8 mouse cellular contexts compared by ENCODE assay signal in the genomic region with DNA sequence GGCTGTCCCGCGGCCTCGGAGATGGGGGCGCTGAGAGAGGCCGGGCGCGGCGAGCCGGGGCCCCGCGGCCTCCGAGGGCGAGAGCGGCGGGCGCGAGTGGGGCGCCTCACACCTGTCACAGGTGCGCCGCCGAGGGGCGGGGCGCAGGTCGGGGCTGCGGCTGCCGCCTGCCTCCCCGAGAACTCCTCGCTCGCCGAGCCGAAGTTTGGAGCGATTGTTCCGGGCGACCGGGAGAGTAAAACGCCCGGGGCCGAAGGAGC. TPM values are rescaled to one million over a fixed set of nuclear protein-coding genes. Genes with fewer than 3 reads are reported as not detected.
DNase-seq lines count a peak whose midpoint lies in the region; ATAC-seq and TF ChIP-seq lines count a peak whose summit lies in the region.

No protein-coding gene starts in this region.

- no peaks in the 10 kb centered on the region for H3K27me3 ChIP-seq in heart, embryonic 11.5 days (ENCODE audit: control insufficient read depth, insufficient read depth, low read length)
- H3K27me3 ChIP-seq in CH12.LX (replicated peaks), result peaks cover 13% of the 10 kb centered on the region
- H3K27me3 ChIP-seq in forebrain, embryonic 16.5 days (replicated peaks; ENCODE audit: control insufficient read depth, insufficient read depth, low read length), result no peaks in the 10 kb centered on the region
- H3K27me3 ChIP-seq in liver, embryonic 15.5 days, result no peaks in the 10 kb centered on the region

- no peak for DNase-seq in heart, adult 18-20 months
- no peak for DNase-seq in CH12.LX (ENCODE audit: extremely low read depth)
- no peak for DNase-seq in left cerebral cortex, adult 9 months (ENCODE audit: low spot score in 2 of 2)
- no peak for DNase-seq in retina, postnatal 1 day
- DNase-seq in gastrocnemius, postnatal 4 days (ENCODE audit: low spot score in 2 of 2), result no peak

- WGBS in heart, embryonic 11.5 days (ENCODE audit: insufficient replicate concordance), result under 1% methylated on average over 23 of the region's 38 CpGs
- WGBS in forebrain, embryonic 16.5 days, result 0% methylated on average over 33 of the region's 38 CpGs
- WGBS in liver, embryonic 15.5 days (ENCODE audit: insufficient replicate concordance), result under 1% methylated on average over 37 of the region's 38 CpGs

- no peak for TF ChIP-seq CTCF in CH12.LX (conservative IDR thresholded peaks at IDR 0.05 in 1 of 2, IDR thresholded peaks at IDR 0.05 in 1 of 2; ENCODE audit: low read depth in 2 of 2, low read length in 2 of 2)

- no peaks in the 10 kb centered on the region for H3K79me2 ChIP-seq in CH12.LX (replicated peaks; ENCODE audit: control insufficient read depth, extremely low read depth, insufficient read depth, poor library complexity, severe bottlenecking)

- no peak for TF ChIP-seq EP300 in CH12.LX (IDR thresholded peaks at IDR 0.05; ENCODE audit: low read length)

- H3K9me3 ChIP-seq in heart, embryonic 11.5 days (replicated peaks; ENCODE audit: control insufficient read depth, low read length), result no peaks in the 10 kb centered on the region
- H3K9me3 ChIP-seq in CH12.LX (replicated peaks; ENCODE audit: low read length), result no peaks in the 10 kb centered on the region
- H3K9me3 ChIP-seq in forebrain, embryonic 16.5 days (ENCODE audit: control insufficient read depth, low read length), result no peaks in the 10 kb centered on the region
- no peaks in the 10 kb centered on the region for H3K9me3 ChIP-seq in liver, embryonic 15.5 days (replicated peaks)

- peaks cover 14% of the 10 kb centered on the region for H3K4me1 ChIP-seq in heart, embryonic 11.5 days (ENCODE audit: control insufficient read depth, insufficient read depth, low read length)
- H3K4me1 ChIP-seq in CH12.LX (ENCODE audit: control insufficient read depth in 1 of 2, insufficient read depth in 2 of 2), result peaks cover 0 to 12% of the 10 kb centered on the region in 2 experiments; a peak in 2 of 4 replicates
- H3K4me1 ChIP-seq in forebrain, embryonic 16.5 days (replicated peaks; ENCODE audit: control insufficient read depth, insufficient read depth, low read length), result peaks cover 5% of the 10 kb centered on the region
- peaks cover 44% of the 10 kb centered on the region for H3K4me1 ChIP-seq in liver, embryonic 15.5 days (replicated peaks)

- in situ Hi-C loops in CH12.LX (cut with MboI; ENCODE audit: low pct_ligation_motif_present, low pct_unique_long_range_greater_than_20kb, low sequenced_read_pairs), result loop anchor here (5.0 to 10.0 kb wide), 2 partner anchors 110 to 213 kb away; no protein-coding TSS in a partner anchor

- peak overlapping the region; percentile 83 for H3K4me2 ChIP-seq in heart, embryonic 11.5 days
- peak overlapping the region; percentile 98 for H3K4me2 ChIP-seq in CH12.LX (ENCODE audit: insufficient read depth, low read depth, poor library complexity, severe bottlenecking)
- H3K4me2 ChIP-seq in forebrain, embryonic 16.5 days (ENCODE audit: low read length), result peak overlapping the region; percentile 74
- peak overlapping the region; percentile 98 for H3K4me2 ChIP-seq in liver, embryonic 15.5 days

- peak overlapping the region; percentile 96 for H3K27ac ChIP-seq in heart, embryonic 11.5 days (ENCODE audit: low read depth, low read length)
- H3K27ac ChIP-seq in CH12.LX (ENCODE audit: insufficient read depth, low read depth), result no peak overlapping the region
- H3K27ac ChIP-seq in forebrain, embryonic 16.5 days (ENCODE audit: low read length), result peak overlapping the region; percentile 62
- H3K27ac ChIP-seq in liver, embryonic 15.5 days (replicated peaks), result peak overlapping the region; percentile 77

- ATAC-seq in heart, embryonic 11.5 days (replicated peaks; ENCODE audit: insufficient number of reproducible peaks, low FRiP score, low TSS enrichment), result peak; percentile 14
- no peak for ATAC-seq in forebrain, embryonic 16.5 days
- ATAC-seq in liver, embryonic 15.5 days (ENCODE audit: insufficient read depth), result peak; percentile 43; the same call in 1 of the 2 replicates

- H3K4me3 ChIP-seq in heart, embryonic 11.5 days (ENCODE audit: low read depth, low read length), result peak overlapping the region; percentile 66
- peak overlapping the region; percentile 34 to 92 (median 64) for H3K4me3 ChIP-seq in CH12.LX (replicated peaks in 1 of 3; ENCODE audit: low read depth in 2 of 3, low read length in 2 of 3, poor library complexity in 1 of 3)
- H3K4me3 ChIP-seq in forebrain, embryonic 16.5 days (replicated peaks; ENCODE audit: low read length), result peak overlapping the region; percentile 79
- H3K4me3 ChIP-seq in liver, embryonic 15.5 days (replicated peaks), result peak overlapping the region; percentile 88

- H3K36me3 ChIP-seq in heart, embryonic 11.5 days (ENCODE audit: control insufficient read depth, insufficient read depth, low read length), result no peaks in the 10 kb centered on the region
- H3K36me3 ChIP-seq in CH12.LX (replicated peaks in 1 of 2; ENCODE audit: control insufficient read depth in 1 of 2, insufficient read depth in 1 of 2, low read length in 1 of 2), result no peaks in the 10 kb centered on the region
- H3K36me3 ChIP-seq in forebrain, embryonic 16.5 days (ENCODE audit: control insufficient read depth, insufficient read depth), result no peaks in the 10 kb centered on the region
- H3K36me3 ChIP-seq in liver, embryonic 15.5 days (replicated peaks), result no peaks in the 10 kb centered on the region

- TF ChIP-seq RAD21 in CH12.LX (IDR thresholded peaks at IDR 0.05; ENCODE audit: low read depth, low read length), result no peak

- dilution Hi-C loops in CH12.LX (cut with MboI; ENCODE audit: extremely low pct_ligation_motif_present, extremely low pct_unique_long_range_greater_than_20kb, low sequenced_read_pairs), result no loop called here

- H3K9ac ChIP-seq in heart, embryonic 11.5 days (ENCODE audit: low read depth, low read length), result peak overlapping the region; percentile 90
- H3K9ac ChIP-seq in CH12.LX (ENCODE audit: insufficient read depth, low read depth), result peak overlapping the region; percentile 59
- peak overlapping the region; percentile 85 for H3K9ac ChIP-seq in forebrain, embryonic 16.5 days (replicated peaks; ENCODE audit: low read depth, low read length)
- peak overlapping the region; percentile 87 for H3K9ac ChIP-seq in liver, embryonic 15.5 days

- no peak for TF ChIP-seq POLR2A in CH12.LX (IDR thresholded peaks at IDR 0.05; ENCODE audit: low read depth, low read length)

TF ChIP-seq in CH12.LX, 34 proteins besides CTCF, POLR2A, EP300 and RAD21:
- TF ChIP-seq ETS1 (conservative IDR thresholded peaks at IDR 0.05; ENCODE audit: low read depth, low read length) (no peak), RCOR1 (conservative IDR thresholded peaks at IDR 0.05; ENCODE audit: low read depth, low read length) (no peak), USF1 (IDR thresholded peaks at IDR 0.05; ENCODE audit: low read depth, low read length) (no peak), PAX5 (IDR thresholded peaks at IDR 0.05; ENCODE audit: low read length) (no peak), MEF2A (IDR thresholded peaks at IDR 0.05; ENCODE audit: borderline replicate concordance, low read depth, low read length) (no peak), MXI1 (IDR thresholded peaks at IDR 0.05; ENCODE audit: low read depth, low read length) (no peak), POLR2AphosphoS2 (IDR thresholded peaks at IDR 0.05; ENCODE audit: low read depth, low read length) (no peak), JUN (IDR thresholded peaks at IDR 0.05; ENCODE audit: insufficient read depth, low read depth, low read length) (no peak), MAFK (IDR thresholded peaks at IDR 0.05; ENCODE audit: insufficient replicate concordance, low read length) (no peak), SMC3 (IDR thresholded peaks at IDR 0.05; ENCODE audit: low read depth, low read length) (no peak), USF2 (conservative IDR thresholded peaks at IDR 0.05; ENCODE audit: low read depth, low read length) (no peak), IRF4 (IDR thresholded peaks at IDR 0.05; ENCODE audit: low read depth, low read length) (no peak)

RNA-seq across cellular contexts. Expression of a gene that starts 0.5 kb away (rescaled TPM):
- 5.7 and 7.4 TPM in 2 replicates for polyA plus RNA-seq in heart, embryonic 11.5 days (2014; fragmentation: Nextera tagmentation; extraction: Ambion mirVana)
- total RNA-seq in heart, adult 18-20 months (2021), result 10 to 100 TPM; 14.1 to 15.3 TPM
- 0.13 and 0.30 TPM in 2 replicates for total RNA-seq in CH12.LX (2012; rRNA removed)
- 0.12 TPM in 2 replicates for total RNA-seq in CH12.LX (2014; rRNA removed)
- 0.41 and 0.50 TPM in 2 replicates for polyA plus RNA-seq in CH12.LX (2012; ENCODE audit: insufficient read length, low read depth)
- polyA plus RNA-seq in forebrain, embryonic 16.5 days (2015; fragmentation: Nextera tagmentation; extraction: Ambion mirVana), result 16.9 and 17.1 TPM in 2 replicates
- polyA plus RNA-seq in liver, embryonic 15.5 days (2015; fragmentation: Nextera tagmentation; extraction: Ambion mirVana), result 1.9 and 2.3 TPM in 2 replicates
- total RNA-seq in gastrocnemius, postnatal 4 days (2021), result 10 to 100 TPM; 15.9 to 18.0 TPM
